Comparison of ENCODE assay signal across 32 mouse cellular contexts in genomic region chr17:27546574-27547085, GRCm38 (mm10). TPM values are rescaled to one million over a fixed set of nuclear protein-coding genes. Genes with fewer than 3 reads are reported as not detected.
DNase-seq lines count a peak whose midpoint lies in the region; ATAC-seq and TF ChIP-seq lines count a peak whose summit lies in the region.
"Had no signal": no experiment of that assay in that cellular context is flagged by ENCODE, and none has a peak within 500 bp of the region (broad histone marks: within the 10 kb centered on the region; RNA-seq: fewer than 3 reads in every experiment).

No protein-coding gene starts in this region.

- peak overlapping the region; percentile 19 for H3ac ChIP-seq in C2C12 (ENCODE audit: control insufficient read depth, insufficient read length, low read depth)

- H3K36me3 ChIP-seq in hindbrain, embryonic 10.5 days = no peaks in the 10 kb centered on the region
- no peaks in the 10 kb centered on the region for H3K36me3 ChIP-seq in hindbrain, embryonic 16.5 days (ENCODE audit: control insufficient read depth, insufficient read depth, low read length)
- no peaks in the 10 kb centered on the region for H3K36me3 ChIP-seq in C2C12 (ENCODE audit: control insufficient read depth, insufficient read depth)
- no peaks in the 10 kb centered on the region for H3K36me3 ChIP-seq in macrophage (ENCODE audit: inconsistent target)
- H3K36me3 ChIP-seq: embryonic facial prominence, embryonic 12.5 days; heart, embryonic 13.5 days; kidney, embryonic 15.5 days; limb, embryonic 15.5 days; liver, embryonic 13.5 days; midbrain, embryonic 10.5 days; midbrain, embryonic 15.5 days had no signal

- H3K9ac ChIP-seq in hindbrain, embryonic 16.5 days (ENCODE audit: low read depth, low read length) = no peak overlapping the region
- H3K9ac ChIP-seq: embryonic facial prominence, embryonic 12.5 days; forebrain, postnatal 0 days; heart, embryonic 13.5 days; hindbrain, embryonic 14.5 days; kidney, embryonic 15.5 days; limb, embryonic 15.5 days; liver, embryonic 13.5 days; midbrain, embryonic 15.5 days had no signal

- peak; percentile 49 for DNase-seq in adrenal gland, postnatal 14 days
- DNase-seq in adrenal gland, adult 8-10 months = no peak
- DNase-seq in hindbrain, embryonic 10.5 days (ENCODE audit: low spot score) = no peak
- DNase-seq in frontal cortex, postnatal 36 days (ENCODE audit: low spot score in 2 of 2) = no peak
- DNase-seq in right cerebral cortex, adult 2 months (ENCODE audit: low spot score in 2 of 2) = no peak
- DNase-seq: cerebellum, adult 11 months; cerebellum, adult 9-10 months; cerebellum, postnatal 36 days; forebrain, postnatal 0 days; kidney, adult 11 months; left cerebral cortex, postnatal 4 days; liver, embryonic 13.5 days; lung, postnatal 4 days; spleen, adult 18-20 months had no signal

- H3K27me3 ChIP-seq in hindbrain, embryonic 10.5 days (ENCODE audit: insufficient read depth, poor library complexity, severe bottlenecking) = peaks cover 12% of the 10 kb centered on the region
- H3K27me3 ChIP-seq in hindbrain, embryonic 16.5 days (replicated peaks; ENCODE audit: control insufficient read depth, insufficient read depth, low read length) = no peaks in the 10 kb centered on the region
- H3K27me3 ChIP-seq in C2C12 (ENCODE audit: control insufficient read depth, insufficient read depth, insufficient read length) = no peaks in the 10 kb centered on the region
- H3K27me3 ChIP-seq: embryonic facial prominence, embryonic 12.5 days; kidney, embryonic 15.5 days; limb, embryonic 15.5 days; midbrain, embryonic 15.5 days had no signal

- no peak for TF ChIP-seq CTCF in C2C12 (IDR thresholded peaks at IDR 0.05; ENCODE audit: control insufficient read depth, insufficient read depth, insufficient read length)

- WGBS in hindbrain, embryonic 10.5 days = 62% methylated on average over 7 of the region's 7 CpGs
- WGBS in hindbrain, embryonic 16.5 days = 63% methylated on average over 7 of the region's 7 CpGs
- 94% methylated on average over 7 of the region's 7 CpGs for WGBS in macrophage (ENCODE audit: missing documents)

- no peaks in the 10 kb centered on the region for H3K9me3 ChIP-seq in hindbrain, embryonic 10.5 days
- no peaks in the 10 kb centered on the region for H3K9me3 ChIP-seq in hindbrain, embryonic 16.5 days (ENCODE audit: control insufficient read depth, low read length)
- H3K9me3 ChIP-seq: embryonic facial prominence, embryonic 12.5 days; heart, embryonic 13.5 days; kidney, embryonic 15.5 days; limb, embryonic 15.5 days; liver, embryonic 13.5 days; midbrain, embryonic 10.5 days; midbrain, embryonic 15.5 days had no signal

- H3K79me2 ChIP-seq in C2C12 (ENCODE audit: control insufficient read depth, insufficient read depth) = peaks cover 7% of the 10 kb centered on the region
- no peaks in the 10 kb centered on the region; the same call in 1 of the 2 replicates for H3K79me2 ChIP-seq in macrophage (ENCODE audit: inconsistent target)

- ATAC-seq in hindbrain, embryonic 16.5 days = no peak
- ATAC-seq: CD4-positive, CD25-positive, alpha-beta regulatory T cell, adult 4 months; forebrain, postnatal 0 days; inflammation-experienced regulatory T-cells, adult 6 months; midbrain, embryonic 15.5 days had no signal

- no peak overlapping the region for H3K4me2 ChIP-seq in hindbrain, embryonic 16.5 days (ENCODE audit: low read length)
- H3K4me2 ChIP-seq: embryonic facial prominence, embryonic 12.5 days; heart, embryonic 13.5 days; hindbrain, embryonic 14.5 days; kidney, embryonic 15.5 days; limb, embryonic 15.5 days; liver, embryonic 13.5 days; midbrain, embryonic 15.5 days had no signal

- no peaks in the 10 kb centered on the region for H3K79me3 ChIP-seq in C2C12 (ENCODE audit: low read depth)

- H3K4me1 ChIP-seq in hindbrain, embryonic 10.5 days (replicated peaks) = peaks cover 41% of the 10 kb centered on the region
- H3K4me1 ChIP-seq in hindbrain, embryonic 16.5 days (ENCODE audit: control insufficient read depth, insufficient read depth, low read depth, low read length) = peaks cover 4% of the 10 kb centered on the region; the same call in 1 of the 2 replicates
- H3K4me1 ChIP-seq: midbrain, embryonic 15.5 days had no signal

- peak overlapping the region; percentile 9; the same call in 1 of the 2 replicates for H3K27ac ChIP-seq in hindbrain, embryonic 10.5 days
- no peak overlapping the region for H3K27ac ChIP-seq in hindbrain, embryonic 16.5 days (ENCODE audit: low read depth, low read length)
- peak overlapping the region; percentile 63 for H3K27ac ChIP-seq in macrophage
- H3K27ac ChIP-seq: embryonic facial prominence, embryonic 12.5 days; heart, embryonic 13.5 days; hindbrain, embryonic 14.5 days; kidney, embryonic 15.5 days; layer of hippocampus, adult 2 months; left cerebral cortex, adult 2 months; limb, embryonic 15.5 days; liver, embryonic 13.5 days; midbrain, embryonic 10.5 days; midbrain, embryonic 15.5 days had no signal

- H3K4me3 ChIP-seq in hindbrain, embryonic 10.5 days = no peak overlapping the region
- H3K4me3 ChIP-seq in hindbrain, embryonic 16.5 days (ENCODE audit: low read length) = no peak overlapping the region
- H3K4me3 ChIP-seq in C2C12 (ENCODE audit: insufficient read depth, poor library complexity, severe bottlenecking) (no peak overlapping the region), macrophage (ENCODE audit: inconsistent target) (no peak overlapping the region)
- H3K4me3 ChIP-seq: embryonic facial prominence, embryonic 12.5 days; erythroblast, embryonic 14.5 days; heart, embryonic 13.5 days; kidney, embryonic 15.5 days; layer of hippocampus, adult 2 months; left cerebral cortex, adult 2 months; limb, embryonic 15.5 days; liver, embryonic 13.5 days; midbrain, embryonic 10.5 days; midbrain, embryonic 15.5 days had no signal

TF ChIP-seq in C2C12, 6 proteins besides CTCF, POLR2A, EP300 and RAD21:
- TF ChIP-seq MYOD1 (IDR thresholded peaks at IDR 0.05; ENCODE audit: control insufficient read depth, insufficient read length, low read depth) = no peak
- no peak for TF ChIP-seq CEBPB (IDR thresholded peaks at IDR 0.05; ENCODE audit: low read depth)
- no peak for TF ChIP-seq FOSL1 (IDR thresholded peaks at IDR 0.05; ENCODE audit: insufficient read depth, low read length, poor library complexity, severe bottlenecking)
- no peak for TF ChIP-seq MYOG (IDR thresholded peaks at IDR 0.05; ENCODE audit: control insufficient read depth, extremely low read depth, insufficient read length)
- no peak for TF ChIP-seq MAX (IDR thresholded peaks at IDR 0.05)
- no peak for TF ChIP-seq USF1 (IDR thresholded peaks at IDR 0.05; ENCODE audit: low read depth)

RNA-seq across cellular contexts. Expression of gene Hmga1, which starts 9.7 kb away (rescaled TPM):
- total RNA-seq in adrenal gland, postnatal 14 days (2021) = 17.4 and 27.0 TPM in 2 replicates
- total RNA-seq in adrenal gland, adult 8-10 months (2022) = 10 to 100 TPM; 14.7 to 23.4 (median 20.9) TPM
- 541 and 748 TPM in 2 replicates for polyA plus RNA-seq in hindbrain, embryonic 10.5 days (2016; fragmentation: Nextera tagmentation; extraction: Ambion mirVana)
- 144 and 155 TPM in 2 replicates for polyA plus RNA-seq in hindbrain, embryonic 16.5 days (2015; fragmentation: Nextera tagmentation; extraction: Ambion mirVana)
- polyA plus RNA-seq in C2C12 (2012; fragmentation: generic; extraction: Trizol) (397 TPM), macrophage (2018) (300 to 634 TPM (median 423 TPM) in 3 replicates)
- total RNA-seq in macrophage (2018; cell fraction: chromatin; rRNA removed) = 100 to 1,000 TPM in 3 of 26 experiments, 10 to 100 TPM in 23; 28.3 to 118 (median 66.0) TPM
- total RNA-seq in macrophage (2018; cell fraction: cytosol; rRNA removed) = 100 to 1,000 TPM; 322 to 681 (median 467) TPM
- total RNA-seq in macrophage (2018; cell fraction: nucleus; rRNA removed) = 100 to 1,000 TPM in 24 of 26 experiments, 10 to 100 TPM in 2; 62.1 to 302 (median 193) TPM

RNA-seq across cellular contexts. Expression of gene AI413582, which starts 18.9 kb away (rescaled TPM):
- total RNA-seq in adrenal gland, postnatal 14 days (2021) = 10.9 and 19.7 TPM in 2 replicates
- total RNA-seq in adrenal gland, adult 8-10 months (2022) = 10 to 100 TPM; 22.9 to 29.4 (median 23.4) TPM
- polyA plus RNA-seq in hindbrain, embryonic 10.5 days (2016; fragmentation: Nextera tagmentation; extraction: Ambion mirVana) = 19.1 and 23.9 TPM in 2 replicates
- polyA plus RNA-seq in hindbrain, embryonic 16.5 days (2015; fragmentation: Nextera tagmentation; extraction: Ambion mirVana) = 77.2 and 83.3 TPM in 2 replicates
- polyA plus RNA-seq in C2C12 (2012; fragmentation: generic; extraction: Trizol) = 37.9 TPM
- total RNA-seq in macrophage (2018; cell fraction: chromatin; rRNA removed) = 10 to 100 TPM; 10.6 to 63.5 (median 31.3) TPM
- 100 to 1,000 TPM in 22 of 26 experiments, 10 to 100 TPM in 4; 81.5 to 158 (median 121) TPM for total RNA-seq in macrophage (2018; cell fraction: cytosol; rRNA removed)
- 10 to 100 TPM; 19.4 to 92.0 (median 44.1) TPM for total RNA-seq in macrophage (2018; cell fraction: nucleus; rRNA removed)
- 42.9 to 137 TPM (median 117 TPM) in 3 replicates for polyA plus RNA-seq in macrophage (2018)

RNA-seq across cellular contexts. Expression of gene Grm4, which starts 25.4 kb away (rescaled TPM):
- 3.9 and 4.5 TPM in 2 replicates for total RNA-seq in adrenal gland, postnatal 14 days (2021)
- 1 to 10 TPM; 2.6 to 3.9 (median 3.2) TPM for total RNA-seq in adrenal gland, adult 8-10 months (2022)
- 2.2 and 4.2 TPM in 2 replicates for polyA plus RNA-seq in hindbrain, embryonic 10.5 days (2016; fragmentation: Nextera tagmentation; extraction: Ambion mirVana)
- polyA plus RNA-seq in hindbrain, embryonic 16.5 days (2015; fragmentation: Nextera tagmentation; extraction: Ambion mirVana) = 9.3 and 10.0 TPM in 2 replicates
- polyA plus RNA-seq in C2C12 (2012; fragmentation: generic; extraction: Trizol) = not detected
- total RNA-seq in macrophage (2018; cell fraction: chromatin; rRNA removed) = under 1 TPM in 1 of 26 experiments, not detected in 25; 0.56 TPM
- not detected for total RNA-seq in macrophage (2018; cell fraction: cytosol; rRNA removed)
- under 1 TPM in 2 of 26 experiments, not detected in 24; 0.24 to 0.27 TPM for total RNA-seq in macrophage (2018; cell fraction: nucleus; rRNA removed)
- polyA plus RNA-seq in macrophage (2018) = not detected in 3 replicates
- total RNA-seq: granulocyte monocyte progenitor cell, adult 5-6 weeks; neutrophil, adult 5-6 weeks had no signal
- polyA plus RNA-seq: CD4-positive, CD25-positive, alpha-beta regulatory T cell, adult 4 months; erythroblast, embryonic 14.5 days; liver, embryonic 13.5 days; lung, postnatal 0 days had no signal
